Mouse (Mus musculus) CH12.LX (cell line): ENCODE measurements around the gene Gm43552. TPM values are rescaled to one million over a fixed set of nuclear protein-coding genes. Genes with fewer than 3 reads are reported as not detected.

Experiments
- DNase-seq: peaks from one replicate; pipeline ENCODE4 v3.0.0-alpha.2; 2013; ENCODE audit errors: extremely low read depth
- H3K27ac ChIP-seq: 2 replicates; pipeline ENCODE4 v1.5.1; 2012; ENCODE audit warnings: low read depth, mild to moderate bottlenecking, control low read depth, moderate library complexity; ENCODE audit not compliant: insufficient read depth
- H3K27me3 ChIP-seq: replicated peaks from 2 replicates; pipeline ENCODE3; 2012; ENCODE audit warnings: inconsistent platforms
- H3K36me3 ChIP-seq, 2 experiments: replicated peaks in 1 of 2; 2 replicates each; pipeline versions ENCODE3 to v1.6.1; 2012; ENCODE audit warnings: inconsistent platforms in 1 of 2, low read length in 1 of 2, mild to moderate bottlenecking in 1 of 2, mixed read lengths in 1 of 2, moderate library complexity in 1 of 2; ENCODE audit not compliant: control insufficient read depth in 1 of 2, insufficient read depth in 1 of 2
- H3K4me1 ChIP-seq, 2 experiments: 2 replicates each; pipeline ENCODE4 v1.6.1; 2012; ENCODE audit warnings: inconsistent platforms in 1 of 2, moderate library complexity in 1 of 2; ENCODE audit not compliant: insufficient read depth in 2 of 2, control insufficient read depth in 1 of 2
- H3K4me2 ChIP-seq: 2 replicates; pipeline ENCODE4 v1.6.1; 2012; ENCODE audit warnings: low read depth, mild to moderate bottlenecking, control low read depth; ENCODE audit not compliant: poor library complexity, insufficient read depth, severe bottlenecking
- H3K4me3 ChIP-seq, 3 experiments: fragments of 150-350 bp in 1 of 3; sonication (generic) in 1 of 3; replicated peaks in 1 of 3; 2 replicates each; pipeline versions ENCODE3 to v1.5.1; 2011 to 2012; ENCODE audit warnings: low read depth in 2 of 3, low read length in 2 of 3, mild to moderate bottlenecking in 2 of 3, moderate library complexity in 2 of 3, control low read depth in 1 of 3, improper control_type of control experiment in 1 of 3, inconsistent platforms in 1 of 3, mixed read lengths in 1 of 3; ENCODE audit not compliant: poor library complexity in 1 of 3
- H3K79me2 ChIP-seq: replicated peaks from 2 replicates; pipeline ENCODE4 v1.6.1; 2012; ENCODE audit warnings: mild to moderate bottlenecking, moderate library complexity; ENCODE audit not compliant: control insufficient read depth, poor library complexity, insufficient read depth, severe bottlenecking; ENCODE audit errors: extremely low read depth
- H3K9ac ChIP-seq: 2 replicates; pipeline ENCODE4 v1.6.1; 2012; ENCODE audit warnings: low read depth, mild to moderate bottlenecking, control low read depth, moderate library complexity; ENCODE audit not compliant: insufficient read depth
- H3K9me3 ChIP-seq: replicated peaks from 2 replicates; pipeline ENCODE3; 2012; ENCODE audit warnings: low read length, inconsistent platforms, mixed read lengths
- CHD2 ChIP-seq: IDR thresholded peaks from 2 replicates; pipeline ENCODE4 v1.6.1; 2011; ENCODE audit warnings: low read length, improper control_type of control experiment
- ELF1 ChIP-seq: IDR thresholded peaks from 2 replicates; pipeline ENCODE4 v1.6.1; 2014; ENCODE audit warnings: low read depth, mild to moderate bottlenecking, inconsistent platforms, low read length, improper control_type of control experiment
- EP300 ChIP-seq: IDR thresholded peaks from 2 replicates; pipeline ENCODE4 v1.6.1; 2011; ENCODE audit warnings: low read length, improper control_type of control experiment
- ETS1 ChIP-seq: conservative IDR thresholded peaks from 2 replicates; pipeline ENCODE4 v1.6.1; 2012; ENCODE audit warnings: low read depth, mild to moderate bottlenecking, inconsistent platforms, low read length, improper control_type of control experiment, moderate library complexity
- GABPA ChIP-seq: IDR thresholded peaks from 2 replicates; pipeline ENCODE4 v1.6.1; 2012; ENCODE audit warnings: low read depth, low read length, improper control_type of control experiment, inconsistent platforms; ENCODE audit not compliant: insufficient replicate concordance
- IRF4 ChIP-seq: IDR thresholded peaks from 2 replicates; pipeline ENCODE4 v1.6.1; 2014; ENCODE audit warnings: low read depth, mild to moderate bottlenecking, inconsistent platforms, low read length, improper control_type of control experiment
- JUN ChIP-seq: IDR thresholded peaks from 2 replicates; pipeline ENCODE4 v1.6.1; 2011; ENCODE audit warnings: low read depth, mild to moderate bottlenecking, low read length, improper control_type of control experiment, moderate library complexity; ENCODE audit not compliant: insufficient read depth
- JUND ChIP-seq: conservative IDR thresholded peaks from 2 replicates; pipeline ENCODE4 v1.6.1; 2011; ENCODE audit warnings: low read depth, low read length, improper control_type of control experiment
- KAT2A ChIP-seq: IDR thresholded peaks from 2 replicates; pipeline ENCODE4 v1.6.1; 2012; ENCODE audit warnings: low read length, improper control_type of control experiment, inconsistent platforms; ENCODE audit not compliant: insufficient replicate concordance
- MAX ChIP-seq: IDR thresholded peaks from 2 replicates; pipeline ENCODE4 v1.6.1; 2011; ENCODE audit warnings: low read length, improper control_type of control experiment
- MAZ ChIP-seq: IDR thresholded peaks from 2 replicates; pipeline ENCODE4 v1.6.1; 2012; ENCODE audit warnings: low read depth, mild to moderate bottlenecking, inconsistent platforms, low read length, improper control_type of control experiment, moderate library complexity
- MEF2A ChIP-seq: IDR thresholded peaks from 2 replicates; pipeline ENCODE4 v1.6.1; 2014; ENCODE audit warnings: low read depth, mild to moderate bottlenecking, inconsistent platforms, low read length, improper control_type of control experiment, borderline replicate concordance
- MXI1 ChIP-seq: IDR thresholded peaks from 2 replicates; pipeline ENCODE4 v1.6.1; 2011; ENCODE audit warnings: mild to moderate bottlenecking, low read depth, low read length, improper control_type of control experiment
- NELFE ChIP-seq: IDR thresholded peaks from 2 replicates; pipeline ENCODE4 v1.6.1; 2011; ENCODE audit warnings: low read depth, low read length, improper control_type of control experiment
- NRF1 ChIP-seq: IDR thresholded peaks from 2 replicates; pipeline ENCODE4 v1.6.1; 2014; ENCODE audit warnings: low read depth, mild to moderate bottlenecking, inconsistent platforms, low read length, improper control_type of control experiment, moderate library complexity
- POLR2A ChIP-seq: IDR thresholded peaks from 2 replicates; pipeline ENCODE4 v1.6.1; 2011; ENCODE audit warnings: low read depth, mild to moderate bottlenecking, improper control_type of control experiment, low read length
- SIN3A ChIP-seq: IDR thresholded peaks from 2 replicates; pipeline ENCODE4 v1.6.1; 2012; ENCODE audit warnings: low read length, improper control_type of control experiment, inconsistent platforms
- SMC3 ChIP-seq: IDR thresholded peaks from 2 replicates; pipeline ENCODE4 v1.6.1; 2011; ENCODE audit warnings: low read depth, low read length, improper control_type of control experiment
- TCF12 ChIP-seq: IDR thresholded peaks from 2 replicates; pipeline ENCODE4 v1.6.1; 2014; ENCODE audit warnings: low read depth, mild to moderate bottlenecking, inconsistent platforms, low read length, improper control_type of control experiment
- UBTF ChIP-seq: IDR thresholded peaks from 2 replicates; pipeline ENCODE4 v1.6.1; 2012; ENCODE audit warnings: low read depth, mild to moderate bottlenecking, inconsistent platforms, low read length, improper control_type of control experiment, moderate library complexity
- USF2 ChIP-seq: conservative IDR thresholded peaks from 2 replicates; pipeline ENCODE4 v1.6.1; 2011; ENCODE audit warnings: low read depth, low read length, improper control_type of control experiment
- ZMIZ1 ChIP-seq: IDR thresholded peaks from 2 replicates; pipeline ENCODE4 v1.6.1; 2012; ENCODE audit warnings: low read depth, mild to moderate bottlenecking, inconsistent platforms, low read length, improper control_type of control experiment
- dilution Hi-C: fragments of 300-500 bp; cut with MboI; formaldehyde crosslinking; loops from 2 replicates; pipeline ENCODE4 v1.14.3; 2020; ENCODE audit warnings: low sequenced_read_pairs; ENCODE audit not compliant: extremely low pct_unique_long_range_greater_than_20kb, extremely low pct_ligation_motif_present
- in situ Hi-C: fragments of 300-500 bp; cut with MboI; formaldehyde crosslinking; loops from 3 replicates; pipeline ENCODE4 v1.14.3; 2019; ENCODE audit warnings: low sequenced_read_pairs, low pct_ligation_motif_present, low pct_unique_long_range_greater_than_20kb, mixed read lengths
- polyA plus RNA-seq: library from polyadenylated mRNA; unstranded; fragments of >175 nt; gene quantifications from 2 replicates; pipeline ENCODE4 v1.2.1, GENCODE M21; 2012; ENCODE audit warnings: low read depth; ENCODE audit not compliant: insufficient read length
- total RNA-seq, 2 experiments: library from RNA; depleted of rRNA; stranded (reverse); fragments of 300-350 nt in 1 of 2; fragments of >200 nt in 1 of 2; gene quantifications; 2 replicates each; pipeline ENCODE4 v1.2.3; 2012 to 2014

The Gm43552 gene
- total and polyA plus RNA-seq, 3 experiments: 2.1 TPM; not detected in 2

DNA sequence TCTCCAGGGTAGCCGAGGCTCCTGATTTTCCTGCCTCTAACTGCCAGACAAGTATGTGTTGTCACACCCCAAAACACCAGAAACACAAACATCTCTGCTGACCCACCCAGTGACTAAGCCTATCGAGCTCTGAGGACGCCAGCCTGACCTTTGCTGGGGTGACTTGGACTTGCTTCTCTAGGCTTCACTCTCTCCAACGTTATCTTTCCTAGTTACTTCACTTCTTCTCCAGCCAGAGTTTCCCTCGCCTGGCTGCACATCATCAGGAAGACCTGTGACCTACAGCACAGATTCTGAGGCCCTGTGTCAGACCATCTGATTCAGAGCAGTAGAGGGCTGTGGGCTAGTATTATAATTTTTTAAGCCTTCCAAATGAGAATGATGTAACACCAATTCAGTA, 37.9 kb downstream of the Gm43552 start:
- no peak overlapping the region for H3K4me2 ChIP-seq
- no peaks in the 10 kb centered on the region for H3K79me2 ChIP-seq
- dilution Hi-C loops: no loop called here
- H3K9me3 ChIP-seq: no peaks in the 10 kb centered on the region
- H3K4me1 ChIP-seq: peaks cover 0 to 18% of the 10 kb centered on the region in 2 experiments; a peak in 3 of 4 replicates
- no peak overlapping the region for H3K9ac ChIP-seq
- no peaks in the 10 kb centered on the region for H3K27me3 ChIP-seq
- TF ChIP-seq POLR2A (no peak), ELF1 (no peak), SIN3A (no peak), TCF12 (no peak), IRF4 (no peak), GABPA (no peak), NELFE (no peak), ZMIZ1 (no peak), SMC3 (no peak), MXI1 (no peak), ETS1 (no peak), USF2 (no peak), UBTF (no peak), MAX (no peak), JUN (no peak), MEF2A (no peak), CHD2 (no peak), MAZ (no peak)
- H3K27ac ChIP-seq: no peak overlapping the region
- in situ Hi-C loops: no loop called here
- H3K36me3 ChIP-seq: peaks cover 0 to 26% of the 10 kb centered on the region in 2 experiments
- DNase-seq: no peak
- H3K4me3 ChIP-seq: no peak overlapping the region

DNA sequence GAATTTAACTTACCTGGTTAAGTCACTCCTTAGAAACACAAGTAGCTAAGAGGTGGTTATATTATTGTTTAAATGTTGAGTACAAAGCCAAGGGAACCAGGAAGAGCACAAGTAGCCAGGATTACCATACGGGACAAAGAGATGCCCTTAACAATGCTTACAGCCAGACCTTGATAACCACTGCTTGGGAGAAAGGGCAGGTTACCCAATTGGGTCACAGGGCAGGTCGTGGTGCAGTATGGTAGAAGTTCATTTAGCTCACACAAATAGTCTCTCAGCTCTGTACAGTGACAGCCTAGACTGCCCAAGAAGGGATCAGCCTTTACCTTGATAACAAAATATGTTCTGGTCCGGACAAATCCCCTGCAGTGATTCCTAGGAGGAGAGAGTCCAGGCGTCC, 43.7 kb downstream of the Gm43552 start:
- no peak for TF ChIP-seq TCF12
- TF ChIP-seq USF2: no peak
- TF ChIP-seq POLR2A: no peak
- TF ChIP-seq EP300: no peak
- TF ChIP-seq JUND: no peak
- TF ChIP-seq NRF1: no peak
- no peak for TF ChIP-seq KAT2A
- TF ChIP-seq JUN: no peak
- no peak overlapping the region for H3K4me2 ChIP-seq
- H3K9ac ChIP-seq: no peak overlapping the region
- in situ Hi-C loops (no loop called here), dilution Hi-C loops (no loop called here)
- H3K79me2 ChIP-seq: no peaks in the 10 kb centered on the region
- H3K27ac ChIP-seq: no peak overlapping the region
- peaks cover 0 to 24% of the 10 kb centered on the region in 2 experiments for H3K36me3 ChIP-seq
- no peak overlapping the region for H3K4me3 ChIP-seq
- H3K4me1 ChIP-seq: peaks cover 3 to 12% of the 10 kb centered on the region in 2 experiments
- DNase-seq: no peak
- no peaks in the 10 kb centered on the region for H3K9me3 ChIP-seq
- no peaks in the 10 kb centered on the region for H3K27me3 ChIP-seq
